ENCODE assay signal across 8 mouse cellular contexts in genomic region chr5:62765784-62766701, GRCm38 (mm10). TPM values are rescaled to one million over a fixed set of nuclear protein-coding genes. Genes with fewer than 3 reads are reported as not detected.
DNase-seq lines count a peak whose midpoint lies in the region; ATAC-seq and TF ChIP-seq lines count a peak whose summit lies in the region.

Arap2 (minus strand) TSS chr5:62766159.

- WGBS in lung, postnatal 0 days, result under 1% methylated on average over 52 of the region's 106 CpGs

- H3K36me3 ChIP-seq in lung, postnatal 0 days (ENCODE audit: insufficient read depth, low read length), result no peaks in the 10 kb centered on the region

- no peak for TF ChIP-seq CTCF in lung, postnatal 0 days (IDR thresholded peaks at IDR 0.05)

- peak within 1 kb of the TSS; percentile 71 for H3K4me2 ChIP-seq in lung, postnatal 0 days (replicated peaks; ENCODE audit: low read depth, low read length)

- H3K27me3 ChIP-seq in lung, postnatal 0 days (replicated peaks; ENCODE audit: insufficient read depth, low read length), result no peaks in the 10 kb centered on the region

- ATAC-seq in hematopoietic stem cell, adult 5-6 weeks (replicated peaks in 1 of 2; ENCODE audit: insufficient read depth in 1 of 2, low FRiP score in 2 of 2, low TSS enrichment in 1 of 2, low read depth in 1 of 2, poor library complexity in 2 of 2, severe bottlenecking in 2 of 2), result peak; percentile 35 to 44
- peak; percentile 88 for ATAC-seq in lung, postnatal 0 days

- DNase-seq in CD8-positive naive resting alpha-beta T cell, adult 2 months (ENCODE audit: low read depth in 2 of 2, low spot score in 2 of 2), result peak; percentile 58 to 65
- peak; percentile 13 for DNase-seq in cerebellum, adult 11 months
- DNase-seq in frontal cortex, adult 2 months (ENCODE audit: extremely low spot score in 1 of 2, low spot score in 1 of 2), result peak in 1 of 2 experiments; percentile 48
- DNase-seq in layer of hippocampus, adult 9-11 months, result peak; percentile 51
- DNase-seq in lung, postnatal 0 days (ENCODE audit: low spot score), result peak; percentile 83
- peak; percentile 39 for DNase-seq in ovary, adult 18-20 months (ENCODE audit: low spot score)
- DNase-seq in thymus, postnatal 0 days (ENCODE audit: low spot score), result peak; percentile 84

- peak within 1 kb of the TSS; percentile 76 for H3K27ac ChIP-seq in lung, postnatal 0 days (ENCODE audit: low read length)

- H3K9me3 ChIP-seq in lung, postnatal 0 days (ENCODE audit: low read length), result no peaks in the 10 kb centered on the region

- H3K4me1 ChIP-seq in lung, postnatal 0 days (ENCODE audit: insufficient read depth, low read depth, low read length), result peaks cover 5% of the 10 kb centered on the region; the same call in 1 of the 2 replicates

- H3K4me3 ChIP-seq in lung, postnatal 0 days (ENCODE audit: low read depth, low read length), result peak within 1 kb of the TSS; percentile 68

- peak within 1 kb of the TSS; percentile 52 for H3K9ac ChIP-seq in lung, postnatal 0 days (replicated peaks; ENCODE audit: low read depth)

- TF ChIP-seq EP300 in lung, postnatal 0 days (IDR thresholded peaks at IDR 0.05), result no peak

RNA-seq across cellular contexts. Expression of gene Arap2, which starts in this region (rescaled TPM):
- polyA plus RNA-seq in frontal cortex, adult 2 months (2012; rRNA removed), result 43.0 and 43.3 TPM in 2 replicates
- 34.0 and 36.3 TPM in 2 replicates for total RNA-seq in hematopoietic stem cell, adult 5-6 weeks (2017)
- 20.2 and 25.5 TPM in 2 replicates for polyA plus RNA-seq in lung, postnatal 0 days (2015; fragmentation: Nextera tagmentation; extraction: Ambion mirVana)
- 40.4 and 45.0 TPM in 2 replicates for polyA plus RNA-seq in thymus, postnatal 0 days (2015; fragmentation: Nextera tagmentation; extraction: Ambion mirVana)
